Mouse (Mus musculus) CH12.LX (cell line): ENCODE results near the gene Hrh2. TPM values are rescaled to one million over a fixed set of nuclear protein-coding genes. Genes with fewer than 3 reads are reported as not detected.

Source experiments
- DNase-seq: peaks from one replicate; pipeline ENCODE4 v3.0.0-alpha.2; 2013; ENCODE audit errors: extremely low read depth
- H3K27ac ChIP-seq: 2 replicates; pipeline ENCODE4 v1.5.1; 2012; ENCODE audit warnings: low read depth, mild to moderate bottlenecking, control low read depth, moderate library complexity; ENCODE audit not compliant: insufficient read depth
- H3K27me3 ChIP-seq: replicated peaks from 2 replicates; pipeline ENCODE3; 2012; ENCODE audit warnings: inconsistent platforms
- H3K36me3 ChIP-seq, 2 experiments: replicated peaks in 1 of 2; 2 replicates each; pipeline versions ENCODE3 to v1.6.1; 2012; ENCODE audit warnings: inconsistent platforms in 1 of 2, low read length in 1 of 2, mild to moderate bottlenecking in 1 of 2, mixed read lengths in 1 of 2, moderate library complexity in 1 of 2; ENCODE audit not compliant: control insufficient read depth in 1 of 2, insufficient read depth in 1 of 2
- H3K4me1 ChIP-seq, 2 experiments: 2 replicates each; pipeline ENCODE4 v1.6.1; 2012; ENCODE audit warnings: inconsistent platforms in 1 of 2, moderate library complexity in 1 of 2; ENCODE audit not compliant: insufficient read depth in 2 of 2, control insufficient read depth in 1 of 2
- H3K4me2 ChIP-seq: 2 replicates; pipeline ENCODE4 v1.6.1; 2012; ENCODE audit warnings: low read depth, mild to moderate bottlenecking, control low read depth; ENCODE audit not compliant: poor library complexity, insufficient read depth, severe bottlenecking
- H3K4me3 ChIP-seq, 3 experiments: fragments of 150-350 bp in 1 of 3; sonication (generic) in 1 of 3; replicated peaks in 1 of 3; 2 replicates each; pipeline versions ENCODE3 to v1.5.1; 2011 to 2012; ENCODE audit warnings: low read depth in 2 of 3, low read length in 2 of 3, mild to moderate bottlenecking in 2 of 3, moderate library complexity in 2 of 3, control low read depth in 1 of 3, improper control_type of control experiment in 1 of 3, inconsistent platforms in 1 of 3, mixed read lengths in 1 of 3; ENCODE audit not compliant: poor library complexity in 1 of 3
- H3K79me2 ChIP-seq: replicated peaks from 2 replicates; pipeline ENCODE4 v1.6.1; 2012; ENCODE audit warnings: mild to moderate bottlenecking, moderate library complexity; ENCODE audit not compliant: control insufficient read depth, poor library complexity, insufficient read depth, severe bottlenecking; ENCODE audit errors: extremely low read depth
- H3K9ac ChIP-seq: 2 replicates; pipeline ENCODE4 v1.6.1; 2012; ENCODE audit warnings: low read depth, mild to moderate bottlenecking, control low read depth, moderate library complexity; ENCODE audit not compliant: insufficient read depth
- H3K9me3 ChIP-seq: replicated peaks from 2 replicates; pipeline ENCODE3; 2012; ENCODE audit warnings: low read length, inconsistent platforms, mixed read lengths
- BHLHE40 ChIP-seq: IDR thresholded peaks from 2 replicates; pipeline ENCODE4 v1.6.1; 2011; ENCODE audit warnings: mild to moderate bottlenecking, low read depth, low read length, improper control_type of control experiment
- CHD1 ChIP-seq: IDR thresholded peaks from 2 replicates; pipeline ENCODE4 v1.6.1; 2012; ENCODE audit warnings: low read depth, low read length, improper control_type of control experiment, inconsistent platforms
- HCFC1 ChIP-seq: IDR thresholded peaks from 2 replicates; pipeline ENCODE4 v1.6.1; 2012; ENCODE audit warnings: low read depth, mild to moderate bottlenecking, inconsistent platforms, low read length, improper control_type of control experiment
- KAT2A ChIP-seq: IDR thresholded peaks from 2 replicates; pipeline ENCODE4 v1.6.1; 2012; ENCODE audit warnings: low read length, improper control_type of control experiment, inconsistent platforms; ENCODE audit not compliant: insufficient replicate concordance
- MAFK ChIP-seq: IDR thresholded peaks from 2 replicates; pipeline ENCODE4 v1.6.1; 2011; ENCODE audit warnings: low read length, improper control_type of control experiment; ENCODE audit not compliant: insufficient replicate concordance
- MAX ChIP-seq: IDR thresholded peaks from 2 replicates; pipeline ENCODE4 v1.6.1; 2011; ENCODE audit warnings: low read length, improper control_type of control experiment
- NRF1 ChIP-seq: IDR thresholded peaks from 2 replicates; pipeline ENCODE4 v1.6.1; 2014; ENCODE audit warnings: low read depth, mild to moderate bottlenecking, inconsistent platforms, low read length, improper control_type of control experiment, moderate library complexity
- POLR2AphosphoS2 ChIP-seq: IDR thresholded peaks from 2 replicates; pipeline ENCODE4 v1.6.1; 2011; ENCODE audit warnings: low read depth, low read length, improper control_type of control experiment
- RCOR1 ChIP-seq: conservative IDR thresholded peaks from 2 replicates; pipeline ENCODE4 v1.6.1; 2012; ENCODE audit warnings: low read depth, mild to moderate bottlenecking, inconsistent platforms, low read length, improper control_type of control experiment
- TCF12 ChIP-seq: IDR thresholded peaks from 2 replicates; pipeline ENCODE4 v1.6.1; 2014; ENCODE audit warnings: low read depth, mild to moderate bottlenecking, inconsistent platforms, low read length, improper control_type of control experiment
- dilution Hi-C: fragments of 300-500 bp; cut with MboI; formaldehyde crosslinking; loops from 2 replicates; pipeline ENCODE4 v1.14.3; 2020; ENCODE audit warnings: low sequenced_read_pairs; ENCODE audit not compliant: extremely low pct_unique_long_range_greater_than_20kb, extremely low pct_ligation_motif_present
- in situ Hi-C: fragments of 300-500 bp; cut with MboI; formaldehyde crosslinking; loops from 3 replicates; pipeline ENCODE4 v1.14.3; 2019; ENCODE audit warnings: low sequenced_read_pairs, low pct_ligation_motif_present, low pct_unique_long_range_greater_than_20kb, mixed read lengths
- polyA plus RNA-seq: library from polyadenylated mRNA; unstranded; fragments of >175 nt; gene quantifications from 2 replicates; pipeline ENCODE4 v1.2.1, GENCODE M21; 2012; ENCODE audit warnings: low read depth; ENCODE audit not compliant: insufficient read length
- total RNA-seq, 2 experiments: library from RNA; depleted of rRNA; stranded (reverse); fragments of 300-350 nt in 1 of 2; fragments of >200 nt in 1 of 2; gene quantifications; 2 replicates each; pipeline ENCODE4 v1.2.3; 2012 to 2014

Hrh2 gene
- total and polyA plus RNA-seq, 3 experiments, result 0.04 to 0.30 TPM; not detected in 1

DNA sequence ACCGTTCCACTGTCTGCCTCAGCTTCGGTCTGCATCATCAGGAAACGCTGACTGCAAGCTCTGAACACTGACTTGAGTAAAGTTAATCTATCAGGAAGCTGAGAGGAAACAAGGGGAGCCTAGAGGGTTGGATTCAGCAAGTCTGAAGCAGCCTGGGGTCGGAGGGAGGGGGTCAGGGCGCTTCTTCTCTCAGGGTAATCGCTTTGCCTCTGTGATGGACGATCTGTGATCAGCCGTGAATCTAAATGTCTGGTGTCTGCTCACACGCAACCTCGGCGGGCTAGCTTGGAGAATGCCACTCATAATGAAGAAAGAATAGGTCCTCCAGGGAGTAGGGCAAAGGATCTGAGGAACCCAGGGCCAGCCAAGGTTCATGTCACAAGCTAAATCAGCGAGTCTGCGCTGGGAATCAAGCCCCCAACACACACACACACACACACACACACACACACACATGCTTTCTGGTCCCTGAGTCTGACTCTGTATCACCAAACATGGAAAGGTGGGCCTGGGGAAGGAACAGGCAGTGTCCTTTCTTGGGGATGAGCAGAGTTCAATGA, 56.6 kb downstream of the Hrh2 start:
- in situ Hi-C loops, result no loop called here
- Histone ChIP-seq H3K9me3 (no peaks in the 10 kb centered on the region), H3K36me3 (no peaks in the 10 kb centered on the region), H3K27me3 (peaks cover 79% of the 10 kb centered on the region), H3K9ac (no peak overlapping the region), H3K4me1 (no peaks in the 10 kb centered on the region), H3K4me2 (no peak overlapping the region), H3K79me2 (no peaks in the 10 kb centered on the region), H3K27ac (no peak overlapping the region), H3K4me3 (no peak overlapping the region)
- TF ChIP-seq MAX (no peak), NRF1 (no peak)
- dilution Hi-C loops, result no loop called here
- DNase-seq, result no peak

DNA sequence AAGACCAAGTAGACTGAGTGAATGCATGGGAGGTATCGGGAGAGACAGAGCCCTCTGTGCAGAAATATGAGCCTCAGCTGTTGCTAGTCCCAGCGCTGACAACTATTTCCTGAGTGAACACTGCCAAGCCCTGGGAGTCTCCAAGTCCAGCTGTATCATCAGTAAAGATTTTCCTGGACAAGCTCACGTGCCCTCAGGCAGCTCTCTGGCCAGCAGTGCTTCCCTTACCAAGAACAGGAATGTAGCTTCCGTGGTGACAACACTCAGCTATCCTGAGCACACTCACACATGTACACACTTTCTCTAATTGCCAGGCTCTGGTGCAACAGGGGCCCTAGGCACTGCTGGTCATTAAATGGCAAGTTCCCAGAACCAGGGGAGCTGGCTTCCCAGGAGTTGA, 57.1 kb downstream of the Hrh2 start:
- peaks cover 82% of the 10 kb centered on the region for H3K27me3 ChIP-seq
- H3K27ac ChIP-seq, result no peak overlapping the region
- in situ Hi-C loops (no loop called here), dilution Hi-C loops (no loop called here)
- DNase-seq, result no peak
- H3K36me3 ChIP-seq, result no peaks in the 10 kb centered on the region
- no peaks in the 10 kb centered on the region for H3K9me3 ChIP-seq
- H3K4me2 ChIP-seq, result no peak overlapping the region
- no peaks in the 10 kb centered on the region for H3K4me1 ChIP-seq
- no peaks in the 10 kb centered on the region for H3K79me2 ChIP-seq
- no peak overlapping the region for H3K9ac ChIP-seq
- TF ChIP-seq CHD1 (no peak), BHLHE40 (no peak), POLR2AphosphoS2 (no peak)
- no peak overlapping the region for H3K4me3 ChIP-seq

DNA sequence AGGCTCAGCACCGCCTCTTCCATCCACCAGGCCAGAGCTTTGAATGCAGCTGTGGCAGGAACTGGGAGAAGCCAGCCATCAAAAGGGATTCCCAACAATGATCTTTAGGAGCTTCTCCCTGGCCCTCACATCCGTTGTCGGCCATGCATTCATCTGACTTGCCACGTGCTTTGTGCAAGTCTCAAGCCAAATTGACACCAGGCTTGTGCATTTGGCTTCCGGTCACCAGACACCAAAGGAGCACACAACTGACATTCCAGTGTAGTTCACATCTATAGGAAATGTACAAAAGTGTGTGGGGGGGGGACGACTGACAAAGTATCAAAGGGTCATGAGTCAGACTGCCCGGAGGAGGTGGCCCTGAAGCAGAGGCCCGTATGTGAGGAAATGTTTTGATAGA, 58.4 kb downstream of the Hrh2 start:
- TF ChIP-seq BHLHE40 (no peak), RCOR1 (no peak), KAT2A (no peak), HCFC1 (no peak), MAFK (no peak), TCF12 (no peak), CHD1 (no peak)
- DNase-seq, result no peak
- no peak overlapping the region for H3K9ac ChIP-seq
- dilution Hi-C loops (no loop called here), in situ Hi-C loops (loop anchor here (5.0 kb wide), 1 partner anchor 192 kb away; no protein-coding TSS in a partner anchor)
- H3K4me2 ChIP-seq, result no peak overlapping the region
- H3K4me1 ChIP-seq, result no peaks in the 10 kb centered on the region
- H3K27ac ChIP-seq, result no peak overlapping the region
- H3K4me3 ChIP-seq, result no peak overlapping the region
- no peaks in the 10 kb centered on the region for H3K36me3 ChIP-seq
- H3K9me3 ChIP-seq, result no peaks in the 10 kb centered on the region
- no peaks in the 10 kb centered on the region for H3K79me2 ChIP-seq
- H3K27me3 ChIP-seq, result peaks cover 82% of the 10 kb centered on the region
